Mouse (Mus musculus) layer of hippocampus, postnatal 36 days (tissue): ENCODE data around the gene Crtac1. TPM values are rescaled to one million over a fixed set of nuclear protein-coding genes. Genes with fewer than 3 reads are reported as not detected.

ENCODE experiments used
- DNase-seq, 2 experiments: peaks; one replicate each; pipeline ENCODE4 v3.0.0; 2022
- total RNA-seq, 2 experiments: library from RNA; stranded (reverse); gene quantifications; 2 replicates each; pipeline ENCODE4 v1.2.3; 2021

Crtac1 gene
- total RNA-seq, 2 experiments from 2014 or later, result 85.5 to 105 TPM

DNA sequence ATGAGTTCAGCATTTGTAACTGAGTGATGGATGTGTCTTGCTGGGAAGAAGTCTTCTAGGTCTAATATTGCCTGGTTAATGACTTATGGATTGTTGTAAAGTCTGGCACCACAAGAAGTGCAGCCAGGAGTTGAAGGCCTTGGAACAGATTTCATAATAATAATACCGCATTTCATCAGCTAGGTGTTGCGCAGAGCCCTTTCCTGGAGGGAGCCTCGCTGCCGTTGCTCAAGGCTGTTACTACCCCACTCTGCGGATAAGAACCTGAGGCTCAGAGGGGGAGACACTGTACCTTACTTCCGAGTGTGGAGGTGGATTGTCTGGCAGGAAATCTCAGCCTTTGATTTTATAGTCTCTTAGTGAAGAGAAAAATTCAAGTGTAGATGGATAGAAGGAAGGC lies 154.3 kb downstream of the Crtac1 start:
- DNase-seq, result no peak

GRCm38 (mm10) chr19:42272003-42272963 lies 159.3 kb downstream of the Crtac1 start:
- DNase-seq, result peak; percentile 82 to 86

DNA sequence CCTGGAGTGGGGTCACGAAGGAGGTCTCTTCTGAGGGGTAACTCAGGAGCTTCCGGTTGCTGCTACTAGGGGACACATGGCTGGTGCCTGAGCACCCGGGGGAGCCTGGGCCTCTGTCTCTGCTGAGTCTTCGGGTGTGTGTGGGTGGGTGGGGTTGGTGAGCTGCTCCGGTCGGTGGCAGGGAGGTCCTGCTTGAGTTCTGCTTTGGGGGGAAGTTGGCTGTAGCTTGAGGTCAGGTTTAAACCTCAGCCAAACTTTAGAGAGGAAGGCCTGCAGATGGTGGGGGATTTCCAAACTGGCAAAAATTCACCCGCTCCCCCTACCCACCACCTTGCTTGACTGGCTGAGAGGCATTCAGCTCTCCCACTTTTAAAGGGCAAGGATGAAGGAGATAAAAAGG lies 160.4 kb downstream of the Crtac1 start:
- no peak for DNase-seq

- no peak for DNase-seq
These were observed 161.5 kb downstream of the Crtac1 start for GRCm38 (mm10) chr19:42270119-42270518.

DNA sequence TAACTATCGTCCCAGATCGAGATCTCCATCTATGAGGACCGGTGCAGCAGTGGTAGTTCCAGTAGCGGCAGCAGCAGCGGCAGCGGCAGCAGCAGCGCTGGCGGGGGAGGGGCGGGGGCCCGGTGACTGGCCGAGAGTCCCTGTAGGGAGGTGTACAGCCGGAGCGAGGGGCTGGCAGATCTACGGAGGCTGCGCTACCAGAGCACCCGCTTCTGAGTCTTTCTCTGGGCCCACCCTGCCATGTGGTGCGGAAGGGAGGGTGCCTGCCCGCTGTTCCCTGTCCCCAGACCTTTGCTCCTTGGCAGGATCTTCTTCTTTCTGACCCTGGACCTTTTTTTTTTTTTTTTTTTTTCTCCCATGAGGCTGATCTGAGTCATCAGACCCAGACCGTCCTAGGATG lies 163.2 kb downstream of the Crtac1 start:
- DNase-seq, result no peak

- DNase-seq, result no peak
These were observed 168.1 kb downstream of the Crtac1 start for GRCm38 (mm10) chr19:42263524-42263923.

DNA sequence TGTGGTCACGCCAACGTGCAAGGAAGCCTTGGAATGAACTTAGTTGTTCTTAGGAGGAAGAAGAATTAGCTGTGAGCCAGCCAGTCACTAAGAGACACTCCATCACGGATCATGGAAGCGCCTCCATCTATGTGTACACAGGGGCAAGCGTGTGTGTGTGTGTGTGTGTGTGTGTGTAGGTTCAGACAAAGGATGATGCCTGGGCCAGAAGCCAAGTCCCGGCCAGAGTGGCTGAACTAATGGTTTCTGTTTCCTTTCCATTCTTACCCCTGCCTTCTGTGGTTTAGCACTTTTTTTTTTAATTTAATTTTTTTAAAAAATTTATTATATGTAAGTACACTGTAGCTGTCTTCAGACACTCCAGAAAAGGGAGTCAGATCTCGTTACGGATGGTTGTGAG lies 171.1 kb downstream of the Crtac1 start:
- no peak for DNase-seq

DNA sequence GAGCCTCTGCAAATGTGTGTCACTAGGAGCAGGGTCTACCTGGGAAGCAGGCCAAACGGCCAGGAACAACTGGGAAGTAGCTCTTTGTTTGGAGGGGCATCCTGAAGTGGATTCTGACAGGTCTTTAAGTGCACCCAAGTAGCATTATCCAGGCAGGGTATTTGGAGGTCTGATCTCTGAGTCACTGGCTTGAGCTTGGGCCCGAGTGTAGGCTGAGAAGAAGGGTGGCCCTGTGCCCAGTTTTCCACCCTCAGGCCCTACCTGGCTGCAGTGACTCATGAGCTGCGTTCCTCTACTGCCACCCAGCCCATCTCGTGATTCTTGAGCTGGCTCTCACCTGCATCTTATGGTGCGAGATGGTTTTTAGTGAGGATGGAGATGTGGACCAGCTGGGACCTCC lies 173.0 kb downstream of the Crtac1 start:
- no peak for DNase-seq

DNA sequence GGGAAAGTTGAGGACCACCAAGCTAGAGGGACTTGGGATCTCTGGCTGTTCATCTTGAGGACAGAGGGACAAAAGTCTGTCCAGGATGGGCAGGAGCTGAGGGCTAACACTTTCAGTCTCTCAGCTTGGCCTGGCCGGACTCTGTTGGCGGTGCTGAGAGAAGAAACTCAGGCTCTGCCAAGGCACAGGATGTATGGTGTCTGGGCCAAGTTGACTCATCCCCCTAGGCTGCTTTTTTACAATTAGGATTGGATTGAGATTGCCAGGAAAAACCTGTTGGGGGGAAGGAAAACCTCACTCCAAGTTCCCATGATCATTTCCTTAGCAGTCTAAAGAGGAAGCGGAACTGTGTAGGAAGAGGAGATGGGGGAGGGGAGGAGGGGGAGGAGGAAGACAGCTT lies 173.6 kb downstream of the Crtac1 start:
- DNase-seq, result no peak

- no peak for DNase-seq
These were observed 174.3 kb downstream of the Crtac1 start for GRCm38 (mm10) chr19:42257241-42257635.

DNA sequence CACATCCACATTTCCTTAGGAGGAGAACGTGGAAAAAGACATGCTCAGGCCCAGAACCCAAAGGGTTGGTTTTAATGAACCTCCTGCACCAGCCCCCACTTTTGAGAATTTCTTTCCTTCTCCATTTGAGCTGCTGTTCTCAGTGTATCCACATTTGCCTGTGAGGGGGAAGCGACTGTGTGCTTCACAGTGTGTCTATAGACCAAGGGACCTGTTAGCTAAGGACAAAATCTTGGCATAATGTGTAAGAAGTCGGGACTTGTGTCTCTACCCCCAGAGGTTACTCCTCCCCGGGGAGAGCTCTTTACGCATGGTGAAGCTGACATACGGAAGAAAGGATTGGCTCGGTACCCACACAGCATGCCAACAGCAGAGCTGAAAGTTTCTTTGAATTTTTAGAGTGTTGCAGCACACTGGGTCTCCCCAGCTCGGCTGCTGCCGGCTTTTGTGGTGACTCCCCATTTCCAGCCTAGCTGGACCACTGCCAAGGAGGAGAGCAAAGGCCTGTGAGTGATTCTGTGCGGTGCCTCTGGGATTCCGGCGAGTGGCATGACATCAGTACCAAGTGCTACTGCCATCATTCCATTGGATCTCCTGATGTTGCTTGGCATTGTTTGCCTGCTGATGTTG lies 174.9 kb downstream of the Crtac1 start:
- peak; percentile 33 to 50 for DNase-seq

GRCm38 (mm10) chr19:42255784-42256610 lies 175.6 kb downstream of the Crtac1 start:
- DNase-seq, result peak; percentile 44 to 51

DNA sequence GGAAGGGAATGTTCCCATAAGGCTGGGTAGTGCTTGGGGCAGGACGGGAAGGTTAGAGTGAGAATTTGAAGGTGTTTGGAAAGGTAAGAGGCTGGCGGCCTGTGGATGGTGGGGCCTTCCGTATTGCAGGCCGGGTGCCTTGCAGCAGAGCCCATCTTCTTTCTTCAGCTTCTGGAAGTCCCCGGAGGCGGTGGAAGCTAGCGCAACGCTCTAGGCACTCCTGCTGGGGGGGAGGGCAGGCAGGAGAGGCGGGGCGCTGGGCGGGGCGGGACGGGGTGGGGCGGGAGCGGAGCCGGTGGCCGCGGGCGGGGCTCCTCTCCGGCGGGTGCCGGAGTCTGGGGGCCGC lies 176.2 kb downstream of the Crtac1 start:
- DNase-seq, result peak in 1 of 2 experiments; percentile 22

DNA sequence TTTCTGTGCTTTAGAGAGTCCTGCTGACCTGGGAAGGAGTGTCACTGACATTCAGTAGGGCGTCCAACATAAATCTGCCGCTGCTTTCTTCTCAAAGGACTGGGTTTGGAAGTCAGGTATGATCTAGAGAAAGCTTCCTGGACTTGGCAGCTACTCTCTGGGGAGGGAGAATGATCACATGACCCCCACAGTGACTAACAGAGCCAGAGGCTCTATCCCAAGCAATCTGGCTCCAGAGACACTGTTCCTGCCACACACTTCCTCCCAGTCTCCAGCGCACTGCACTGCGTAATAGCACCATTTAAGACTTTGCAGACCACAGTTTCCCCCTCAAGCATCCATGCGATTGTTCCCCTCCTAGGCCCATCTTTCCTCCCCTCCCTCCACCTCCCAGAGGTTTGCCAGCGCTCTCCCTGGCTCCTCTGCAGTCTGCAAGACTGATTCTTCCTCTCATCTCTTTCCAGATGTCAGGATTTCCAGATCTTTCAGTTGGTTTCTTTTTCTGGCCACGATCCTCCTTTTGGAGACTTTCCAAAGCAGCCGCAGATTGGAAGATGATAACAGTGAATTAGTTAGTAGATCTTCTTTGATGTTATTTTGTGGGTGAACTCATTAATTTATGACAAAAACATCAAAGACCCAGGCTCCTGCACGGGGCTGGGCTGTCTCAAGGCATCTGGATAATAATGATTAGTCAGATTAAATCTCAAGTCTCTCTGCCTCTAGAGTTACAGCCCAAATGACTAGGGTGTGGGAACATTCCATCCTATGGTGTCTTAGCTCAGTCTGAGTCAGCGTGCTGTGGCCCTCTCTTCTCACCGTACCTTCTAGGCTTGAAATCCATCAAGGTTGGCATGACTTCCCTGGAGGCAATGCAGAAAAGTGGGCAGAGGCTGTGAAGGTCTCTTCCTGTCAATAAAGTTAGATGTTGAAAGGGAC lies 181.3 kb downstream of the Crtac1 start:
- DNase-seq, result no peak

- DNase-seq, result no peak
These were observed 184.1 kb downstream of the Crtac1 start, which contains the start of gene Golga7b for GRCm38 (mm10) chr19:42247519-42247918. Golga7b (plus strand) TSS chr19:42247574.

DNA sequence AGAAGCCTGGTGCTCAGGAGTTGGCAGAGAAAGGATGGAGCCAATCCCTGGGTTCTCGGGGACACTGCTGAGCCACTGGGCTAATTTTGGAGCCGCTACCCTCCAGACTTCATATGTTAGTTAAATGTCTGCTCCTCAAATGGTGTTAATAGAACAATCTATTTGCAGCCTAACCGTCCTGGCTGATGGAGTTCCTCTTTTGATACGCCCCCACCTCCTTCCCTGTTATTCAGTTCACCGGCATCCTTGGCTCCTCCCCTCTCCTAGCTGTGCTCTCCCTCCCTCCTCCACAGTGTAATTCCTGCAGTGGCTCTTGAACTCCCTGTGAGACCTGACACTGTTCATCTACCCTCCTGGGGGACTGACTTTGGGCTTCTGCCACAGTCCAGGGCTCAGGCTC lies 185.0 kb downstream of the Crtac1 start:
- no peak for DNase-seq

GRCm38 (mm10) chr19:42243401-42243800 lies 188.2 kb downstream of the Crtac1 start:
- DNase-seq, result no peak

DNA sequence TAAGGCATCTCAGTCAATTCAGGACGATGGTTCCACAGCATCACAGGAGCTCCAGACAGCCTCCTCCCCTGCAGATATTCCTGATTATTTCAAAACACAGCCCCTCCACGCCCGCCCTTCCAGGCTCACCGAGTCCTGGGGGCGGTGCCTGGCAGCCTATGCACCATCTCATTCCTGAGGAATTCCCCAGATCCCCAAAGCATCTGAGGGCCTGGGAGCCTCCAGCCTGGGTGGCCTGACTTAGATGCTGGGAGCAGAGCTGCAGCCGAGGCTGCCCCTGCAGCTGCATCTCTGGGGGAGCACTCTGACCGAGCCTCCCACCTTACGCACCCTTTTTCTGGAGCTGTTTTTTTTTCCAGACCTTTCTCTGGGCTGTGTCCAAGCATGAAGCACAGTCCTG lies 190.7 kb downstream of the Crtac1 start:
- DNase-seq, result no peak

GRCm38 (mm10) chr19:42238341-42238715 lies 193.3 kb downstream of the Crtac1 start:
- no peak for DNase-seq

DNA sequence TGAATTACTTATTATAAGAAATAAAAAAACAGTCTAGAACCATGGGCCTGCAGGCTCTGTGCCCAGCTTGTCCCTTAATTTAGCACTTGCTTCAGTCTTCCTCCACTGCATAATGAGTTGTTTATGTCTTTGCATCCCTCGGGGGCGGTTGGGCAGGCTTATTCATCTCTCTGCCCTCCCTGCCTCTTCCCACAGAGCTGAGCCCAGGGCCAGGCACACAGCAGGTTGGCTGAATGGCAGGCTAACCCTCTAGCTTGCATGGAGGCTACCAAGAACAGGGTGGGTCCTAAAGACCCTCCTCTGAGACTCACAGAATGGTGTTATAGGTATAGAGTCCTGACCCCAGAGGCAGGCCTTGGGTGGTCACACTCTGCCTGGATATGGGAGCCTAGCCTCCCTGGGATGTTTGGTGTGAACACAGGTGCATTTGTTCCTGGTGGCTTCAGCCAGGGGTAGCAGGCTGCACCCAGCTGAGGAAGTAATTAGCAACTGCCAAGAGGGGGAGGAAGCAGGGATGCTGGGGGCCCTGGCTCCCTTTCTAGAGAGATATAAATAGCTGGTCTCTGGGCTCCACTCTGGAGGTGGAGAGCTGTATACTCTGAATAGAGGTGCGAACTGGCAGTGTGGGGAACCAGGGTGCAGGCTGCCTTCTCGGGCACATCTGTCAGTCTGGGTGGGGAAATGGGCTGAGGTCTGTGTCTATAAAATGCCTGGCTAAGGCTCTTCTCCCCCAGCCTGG lies 193.8 kb downstream of the Crtac1 start:
- DNase-seq, result no peak
